Mouse (Mus musculus) gastrocnemius, adult 8-10 months (tissue): ENCODE measurements around the gene Miox. TPM values are rescaled to one million over a fixed set of nuclear protein-coding genes. Genes with fewer than 3 reads are reported as not detected.

ENCODE experiments used
- DNase-seq, 2 experiments: peaks; one replicate each; pipeline ENCODE4 v3.0.0; 2022; ENCODE audit warnings: low spot score in 2 of 2
- total RNA-seq, 4 experiments: library from RNA; stranded (reverse); gene quantifications; 2 replicates each; pipeline ENCODE4 v1.2.4; 2022

The Miox gene
- total RNA-seq, 4 experiments from 2014 or later, result not detected

- DNase-seq, result peak; percentile 99
Measured at GRCm38 (mm10) chr15:89315190-89315731, 18.9 kb upstream of the Miox start, which contains the start of gene Sbf1. Sbf1 (minus strand) TSS chr15:89315311.

- DNase-seq, result no peak
Measured at GRCm38 (mm10) chr15:89316146-89316545, 18.1 kb upstream of the Miox start.

DNA sequence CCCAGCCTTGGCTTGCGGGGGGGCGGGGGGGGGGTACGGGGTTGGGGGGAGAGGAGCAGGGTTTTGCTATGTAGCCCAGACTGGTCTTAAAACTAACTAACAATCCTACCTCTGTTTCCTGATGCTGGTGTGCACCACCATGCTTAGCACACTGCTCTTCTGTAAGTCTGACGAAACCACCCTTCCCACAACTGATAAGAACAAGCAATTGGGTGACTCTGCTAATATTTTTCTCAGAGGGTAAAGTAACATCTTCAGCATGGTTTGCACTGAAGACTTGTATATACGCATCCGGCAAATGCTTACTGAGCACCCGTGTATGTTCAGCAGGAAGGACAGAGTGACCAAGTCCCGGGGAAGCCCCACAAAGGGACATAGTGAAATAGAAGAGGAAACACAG is 12.9 kb upstream of the Miox start:
- DNase-seq, result no peak

DNA sequence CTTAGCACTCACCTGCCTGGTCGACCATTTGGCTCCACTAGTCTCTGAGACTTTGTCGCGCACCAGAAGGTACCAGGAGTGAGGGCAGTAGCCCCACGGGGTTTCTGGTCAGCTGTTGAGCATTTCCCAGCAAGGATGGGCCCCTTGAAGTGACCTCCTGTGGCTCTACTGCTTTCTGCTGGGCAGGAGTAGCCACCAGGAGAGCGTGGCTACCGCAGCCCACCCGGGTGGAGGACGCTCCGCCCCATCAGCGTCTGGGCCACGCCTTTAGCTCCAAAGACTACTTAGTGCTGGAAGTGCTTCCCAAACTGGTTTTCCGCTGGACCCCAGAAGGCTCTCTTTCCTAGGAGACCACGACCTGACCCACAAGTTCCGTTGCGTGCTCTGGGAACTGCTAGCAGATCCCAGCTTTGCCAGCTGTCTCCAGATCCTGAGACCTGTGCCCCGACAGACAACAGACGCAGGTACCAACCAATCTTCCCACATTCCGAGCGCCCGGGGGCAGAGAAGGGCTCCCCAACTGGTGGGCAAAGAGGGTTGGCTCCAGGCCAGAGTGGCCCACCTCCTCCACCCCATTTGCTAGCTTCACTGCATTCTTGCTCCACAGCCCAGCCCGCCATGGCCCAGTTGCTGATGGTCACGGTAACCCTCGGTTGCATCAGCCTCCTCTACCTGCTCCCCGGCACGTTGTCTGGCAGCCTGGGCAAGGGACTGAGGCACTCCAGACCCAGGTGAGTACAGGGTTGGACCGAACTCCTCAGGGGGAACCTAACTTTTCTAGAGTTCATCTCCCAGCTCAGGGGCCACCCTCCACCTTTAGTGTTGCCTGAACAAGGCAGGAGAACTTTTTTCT is 11.3 kb upstream of the Miox start, which contains the start of gene Adm2:
Gene Adm2 (plus strand): TSS at position 51 of the 853 bp plus-strand sequence.
- no peak for DNase-seq

- DNase-seq, result no peak
Measured at GRCm38 (mm10) chr15:89323656-89324055, 10.5 kb upstream of the Miox start.

DNA sequence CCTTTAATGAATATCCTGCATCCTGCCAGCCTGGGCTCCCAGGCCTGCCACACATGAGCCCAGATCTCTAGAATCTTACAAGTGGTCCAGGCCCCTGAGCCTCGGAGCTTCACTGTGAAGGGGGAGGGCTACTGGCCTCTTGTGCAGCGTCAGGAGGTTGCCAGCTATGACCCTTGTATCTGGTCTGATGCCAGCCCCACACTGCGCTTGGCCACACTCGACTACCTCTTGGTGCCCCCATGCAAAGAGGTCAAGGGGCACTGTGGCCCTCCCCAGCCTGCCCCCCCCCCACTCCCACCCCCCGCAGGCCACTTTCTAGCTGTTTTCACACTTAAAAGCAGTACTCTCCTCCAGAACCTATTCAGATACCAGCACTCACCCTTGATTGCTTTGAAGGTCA is 7.8 kb upstream of the Miox start:
- DNase-seq, result no peak

DNA sequence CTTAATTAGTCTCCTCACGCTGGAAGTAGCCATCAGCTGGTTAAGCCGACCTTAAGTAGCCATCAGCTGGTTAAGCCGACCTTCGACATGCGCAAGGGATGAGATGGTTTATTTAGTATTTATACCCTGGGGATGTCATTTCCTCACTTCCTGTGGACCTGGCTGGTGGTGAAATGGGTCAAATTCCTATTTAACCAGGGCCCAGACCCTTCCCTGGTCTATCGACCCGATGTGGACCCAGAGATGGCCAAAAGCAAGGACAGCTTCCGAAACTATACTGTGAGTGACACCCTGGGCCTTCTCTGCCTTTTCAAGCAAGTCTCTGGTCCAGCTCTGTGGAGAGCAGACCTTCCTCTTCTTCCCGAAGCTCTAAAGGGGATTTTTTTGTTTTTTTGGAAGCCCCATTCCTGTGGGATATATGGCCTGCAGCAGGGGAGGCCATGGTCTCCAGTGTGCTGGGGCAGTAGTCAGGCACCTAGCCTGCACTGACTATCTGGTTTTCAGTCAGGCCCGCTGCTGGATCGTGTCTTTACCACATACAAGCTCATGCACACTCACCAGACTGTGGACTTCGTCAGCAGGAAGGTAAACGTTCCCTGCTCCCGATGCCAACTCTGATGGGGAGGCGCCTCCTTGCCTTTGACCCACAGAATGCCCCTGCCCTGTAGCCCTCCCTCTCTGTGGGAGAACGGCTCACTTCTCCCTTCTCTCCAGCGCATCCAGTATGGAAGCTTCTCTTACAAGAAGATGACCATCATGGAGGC is 758 bp downstream of the Miox start:
- no peak for DNase-seq

DNA sequence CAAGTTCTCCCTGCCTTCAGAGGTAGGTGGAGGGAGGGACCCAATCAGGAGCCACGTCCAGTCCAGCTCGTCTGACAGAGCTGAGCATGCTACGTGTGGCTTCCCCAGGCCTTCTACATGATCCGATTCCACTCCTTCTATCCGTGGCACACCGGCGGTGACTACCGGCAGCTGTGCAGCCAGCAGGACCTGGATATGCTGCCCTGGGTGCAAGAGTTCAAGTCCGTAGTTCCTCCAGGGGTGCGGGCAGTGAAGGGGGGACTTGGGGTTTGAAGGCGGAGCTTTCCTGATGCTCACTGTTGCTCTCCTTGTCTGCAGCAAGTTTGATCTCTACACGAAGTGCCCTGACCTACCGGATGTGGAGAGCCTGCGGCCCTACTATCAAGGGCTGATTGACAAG is 2.2 kb downstream of the Miox start:
- DNase-seq, result no peak

DNA sequence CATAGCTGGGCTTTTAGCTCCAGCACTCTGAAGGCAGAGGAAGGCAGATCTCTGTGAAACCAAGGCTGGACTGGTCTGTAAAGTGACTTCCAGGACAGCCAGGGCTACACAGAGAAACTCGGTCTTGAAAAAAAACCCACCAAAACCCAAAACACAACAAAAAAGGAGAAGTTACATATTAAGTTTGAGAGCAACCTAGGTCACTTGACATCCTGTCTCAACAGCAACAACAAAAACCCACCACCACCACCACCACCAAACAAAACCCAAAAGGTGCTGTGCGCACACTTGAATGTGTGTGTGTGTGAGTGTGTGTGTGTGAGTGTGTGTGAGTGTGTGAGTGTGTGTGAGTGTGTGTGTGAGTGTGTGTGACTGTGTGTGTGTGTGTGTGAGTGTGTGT is 5.5 kb downstream of the Miox start:
- DNase-seq, result no peak

DNA sequence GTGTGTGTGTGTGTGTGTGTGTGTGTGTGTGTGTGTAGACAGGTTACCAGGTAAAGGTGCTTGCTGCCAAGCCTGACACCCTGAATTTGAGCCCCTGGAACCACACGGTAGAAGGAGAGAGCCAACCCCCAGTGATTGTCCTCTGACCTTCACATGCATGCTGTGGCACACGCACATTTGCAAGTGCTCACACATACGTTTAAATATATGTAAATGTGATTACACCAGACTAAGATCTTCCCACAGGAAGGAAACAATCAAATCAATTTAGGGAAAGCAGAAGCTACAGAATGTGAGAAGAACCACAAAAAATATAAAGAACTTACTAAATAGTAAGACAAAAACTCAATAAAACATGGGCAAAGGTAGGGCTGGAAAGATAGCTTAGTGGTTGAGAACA is 5.9 kb downstream of the Miox start:
- DNase-seq, result no peak

DNA sequence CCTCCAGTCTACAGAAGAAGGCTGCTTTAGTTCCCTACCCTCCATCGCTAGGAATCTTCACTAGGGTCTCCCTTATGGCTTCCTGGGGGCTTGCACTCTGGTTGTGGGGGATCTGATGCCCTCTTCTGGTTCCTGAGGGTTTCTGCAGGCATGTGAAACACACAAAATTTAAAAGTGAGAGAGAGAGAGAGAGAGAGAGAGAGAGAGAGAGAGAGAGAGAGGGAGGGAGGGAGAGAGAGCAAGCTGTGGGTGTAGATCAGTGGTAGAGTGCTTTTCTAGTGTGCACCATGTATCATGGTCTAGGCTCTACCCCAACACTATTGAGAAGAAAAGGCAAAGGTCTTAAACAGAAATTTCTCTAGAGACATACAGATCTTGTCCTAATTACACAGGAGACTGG is 7.5 kb downstream of the Miox start:
- no peak for DNase-seq

DNA sequence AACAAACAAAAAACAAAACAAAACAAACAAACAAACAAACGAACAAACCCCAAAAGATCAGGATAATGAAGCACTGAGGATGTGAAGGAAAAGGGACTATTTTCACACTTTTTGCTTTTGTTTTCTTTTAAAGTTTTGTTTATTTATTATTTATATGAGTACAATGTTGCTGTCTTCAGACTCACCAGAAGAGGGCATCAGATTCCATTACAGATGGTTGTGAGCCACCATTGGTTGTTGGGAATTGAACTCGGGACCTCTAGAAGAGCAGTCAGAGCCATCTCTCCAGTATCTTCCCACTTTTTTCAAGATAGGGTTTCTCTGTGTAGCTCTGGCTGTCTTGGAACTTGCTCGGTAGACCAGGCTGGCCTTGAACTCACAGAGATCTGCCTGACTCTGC is 9.1 kb downstream of the Miox start:
- no peak for DNase-seq

DNA sequence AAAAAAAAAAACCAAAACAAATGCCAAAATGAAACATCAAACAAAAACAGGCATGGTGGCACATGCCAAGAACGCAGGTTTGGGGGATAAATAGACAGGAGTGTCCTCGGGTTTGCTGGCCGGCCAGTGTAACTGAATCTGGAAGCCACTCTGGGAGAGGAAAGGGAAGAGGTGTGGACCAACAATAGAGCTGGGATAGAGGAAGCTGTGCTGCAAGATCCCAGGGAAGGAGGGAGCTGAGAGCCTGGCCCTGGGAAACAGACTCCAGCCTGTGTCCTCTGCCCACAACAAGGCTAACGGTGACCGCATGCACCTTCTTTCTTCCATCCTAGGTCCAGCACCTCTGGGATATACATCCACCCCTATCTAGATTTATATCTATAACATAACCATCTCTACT is 16.2 kb downstream of the Miox start:
- DNase-seq, result no peak

GRCm38 (mm10) chr15:89351302-89351701 is 17.1 kb downstream of the Miox start:
- DNase-seq, result no peak

DNA sequence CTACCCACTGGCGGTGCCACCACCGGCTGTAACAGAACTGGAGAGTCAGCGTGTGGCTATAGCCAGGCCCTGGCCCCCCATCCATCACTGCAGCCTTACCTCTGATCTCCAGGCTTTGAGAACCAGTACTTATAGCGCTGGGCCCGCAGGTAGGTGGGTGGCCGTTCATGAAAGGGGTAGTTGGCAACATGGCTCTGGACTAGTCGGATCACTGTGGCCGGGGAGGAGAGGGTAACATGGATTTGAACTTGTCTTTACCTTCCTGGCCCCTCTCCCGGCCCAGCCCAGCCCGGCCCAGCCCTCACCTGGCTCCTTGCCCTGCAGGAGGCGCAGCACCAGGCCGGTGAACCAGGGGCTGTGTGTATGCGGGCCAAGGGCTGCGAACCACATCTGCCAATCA is 17.9 kb downstream of the Miox start:
- no peak for DNase-seq

DNA sequence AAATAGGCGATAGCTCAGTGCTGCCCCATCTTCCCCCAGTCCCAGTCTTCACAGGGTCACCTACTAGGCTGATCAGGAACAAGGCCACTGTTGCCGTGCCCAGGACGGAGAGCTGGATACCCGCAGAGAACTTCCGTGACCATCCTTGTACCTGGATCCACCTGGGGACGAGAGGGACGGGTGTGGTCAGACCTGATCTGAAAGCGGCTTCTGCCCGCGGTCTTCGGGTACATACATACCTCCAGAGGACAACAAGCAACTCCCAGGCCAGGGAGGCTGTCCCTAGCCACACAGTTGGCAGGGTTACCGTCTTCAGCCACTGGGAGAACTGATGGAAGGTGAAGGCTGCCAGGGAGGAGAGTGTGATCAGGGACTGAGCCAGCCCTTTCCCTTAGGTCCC is 18.6 kb downstream of the Miox start:
- no peak for DNase-seq

GRCm38 (mm10) chr15:89353837-89354236 is 19.6 kb downstream of the Miox start:
- DNase-seq, result no peak

GRCm38 (mm10) chr15:89354455-89354854 is 20.3 kb downstream of the Miox start:
- DNase-seq, result no peak

DNA sequence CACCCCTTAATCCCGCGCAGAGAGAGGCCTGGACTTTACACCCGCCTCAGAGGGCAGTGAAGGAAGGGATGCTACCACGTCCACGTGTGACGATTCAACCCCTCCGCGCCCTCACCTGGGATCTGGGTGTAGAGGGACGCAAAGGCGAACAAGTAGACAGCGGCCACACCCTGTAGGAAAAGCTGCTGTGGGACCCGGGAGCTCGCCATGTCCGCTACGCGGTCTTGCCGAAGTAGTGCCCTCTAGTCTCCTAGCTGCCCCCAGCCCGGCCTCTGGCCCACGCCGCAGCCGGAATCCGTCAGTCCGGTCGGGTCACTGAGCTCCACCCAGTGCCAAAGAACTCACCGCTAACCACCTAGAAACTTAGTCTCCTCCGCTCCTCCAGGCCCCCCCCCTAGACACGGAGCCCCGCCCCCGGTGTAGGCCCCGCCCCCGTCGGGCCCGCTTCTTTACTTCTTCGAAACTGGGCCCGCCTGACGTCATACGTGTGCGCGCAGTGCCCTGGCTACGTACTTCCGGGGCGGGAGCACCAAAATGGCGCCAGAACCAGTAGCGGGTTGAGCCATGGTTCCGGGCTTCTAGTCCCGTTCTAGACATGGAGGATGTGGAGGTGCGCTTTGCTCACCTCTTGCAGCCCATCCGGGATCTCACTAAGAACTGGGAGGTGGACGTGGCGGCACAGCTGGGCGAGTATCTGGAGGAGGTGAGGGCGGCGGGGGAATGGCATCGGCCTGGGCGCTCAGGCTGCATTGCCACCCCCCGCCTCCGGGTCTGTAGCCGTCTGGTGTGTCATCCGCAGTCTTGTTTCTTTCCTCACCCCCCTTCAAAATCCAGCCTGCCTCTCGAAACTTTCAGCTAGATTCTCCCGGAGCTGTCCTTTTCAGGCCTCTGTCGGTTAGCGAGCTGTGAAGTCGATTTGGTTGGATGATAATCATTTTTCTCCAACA is 21.3 kb downstream of the Miox start, which contains the start of the genes Lmf2 and Ncaph2:
Gene Lmf2 (minus strand): TSS at position 419 of the 947 bp plus-strand sequence.
Gene Ncaph2 (plus strand): TSS at position 479 of the 947 bp plus-strand sequence.
- peak; percentile 88 to 90 for DNase-seq

DNA sequence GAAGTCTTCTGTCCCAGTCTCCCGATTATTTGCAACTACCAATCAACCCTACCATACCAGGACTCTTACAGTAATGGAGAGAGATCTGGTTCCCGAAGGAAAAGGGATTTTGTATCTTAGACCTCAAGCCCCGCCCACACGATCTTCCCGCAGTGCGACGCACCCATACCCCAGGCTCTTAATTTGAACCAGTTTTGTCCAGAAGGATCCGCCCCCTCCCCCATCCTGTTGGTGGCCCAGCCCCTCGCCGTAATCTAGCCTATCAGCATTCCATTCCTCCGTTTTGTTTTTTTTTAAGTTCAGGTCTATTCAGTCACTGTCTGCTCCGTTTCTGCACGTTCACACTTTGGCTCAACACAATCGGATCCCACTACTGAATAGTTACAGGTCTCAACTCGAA is 22.2 kb downstream of the Miox start:
- no peak for DNase-seq

- no peak for DNase-seq
Measured at GRCm38 (mm10) chr15:89358784-89359183, 24.6 kb downstream of the Miox start.
